Mouse (Mus musculus): ENCODE data around the gene 9430097D07Rik. TPM values are rescaled to one million over a fixed set of nuclear protein-coding genes. Genes with fewer than 3 reads are reported as not detected.

9430097D07Rik gene
- total RNA-seq, 2 experiments from 2014 or later: 0.80 to 0.94 TPM

DNA sequence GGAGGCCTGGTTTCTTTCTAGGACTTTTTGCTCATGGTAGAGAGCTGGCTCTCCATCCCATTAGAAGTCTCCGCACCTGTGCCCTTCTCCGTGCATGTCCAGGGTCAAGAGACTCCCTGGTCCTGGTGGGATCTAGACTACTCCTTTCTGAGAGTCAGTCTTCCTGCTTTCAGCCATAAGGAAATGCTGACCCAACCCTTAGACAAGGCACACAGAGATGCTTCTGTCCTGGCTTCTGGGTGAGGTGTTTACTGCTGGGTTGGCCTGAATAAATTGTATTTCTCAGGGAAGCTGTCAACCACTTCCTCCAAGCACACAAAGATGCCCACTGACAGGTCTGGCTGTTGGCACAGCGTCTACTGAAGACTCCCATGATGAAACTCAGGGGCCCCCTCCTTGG is 23.9 kb upstream of the 9430097D07Rik start, which contains the start of gene St6galnac6:
Gene St6galnac6, plus strand, starts transcription at position 301 of the 400 bp plus-strand sequence.
- DNase-seq (ENCODE audit: low spot score in 2 of 2): no peak
- intact Hi-C loops (cut with DNase I): no loop called here

DNA sequence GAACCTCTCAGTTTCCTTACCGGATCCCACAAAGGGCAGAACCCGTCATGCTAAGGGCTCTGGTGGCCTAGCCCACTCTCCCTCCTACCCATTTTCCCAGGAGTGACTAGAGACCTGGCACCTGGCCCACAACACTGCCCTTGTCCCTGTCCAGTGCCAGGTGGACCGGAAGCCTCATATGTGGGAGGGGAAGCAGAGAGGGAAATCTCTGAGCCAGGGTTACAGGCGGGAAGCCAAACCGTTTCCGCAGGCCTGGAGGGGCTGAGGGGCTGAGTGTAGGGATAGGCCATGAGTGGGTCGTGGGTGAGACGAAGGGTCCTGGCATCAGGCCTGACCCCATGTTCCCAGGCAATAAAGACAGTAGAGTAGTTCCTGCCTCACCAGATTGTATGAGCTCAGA is 23.0 kb upstream of the 9430097D07Rik start:
- no peak for DNase-seq (ENCODE audit: low spot score in 2 of 2)
- intact Hi-C loops (cut with DNase I): no loop called here

DNA sequence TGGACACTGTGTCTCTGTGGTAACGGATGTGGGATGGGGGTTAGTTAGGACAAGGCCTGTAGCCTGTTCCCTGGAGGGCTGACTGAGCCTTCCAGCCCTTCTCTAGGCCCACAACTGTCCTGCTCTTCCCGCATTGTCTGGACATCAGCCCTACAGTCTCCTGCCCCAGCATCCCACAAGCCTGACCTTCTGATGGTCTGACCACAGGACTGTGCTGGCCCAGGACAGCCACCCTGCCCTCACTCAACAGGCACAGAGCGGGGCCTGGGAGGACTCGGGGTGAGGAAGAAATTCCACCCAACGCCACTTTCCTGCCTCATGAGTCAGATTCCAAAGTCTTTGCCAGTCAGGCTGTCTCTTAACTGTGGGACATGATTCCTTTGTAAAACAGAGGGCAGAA is 22.2 kb upstream of the 9430097D07Rik start:
- DNase-seq (ENCODE audit: low spot score in 2 of 2): no peak
- intact Hi-C loops (cut with DNase I): no loop called here

DNA sequence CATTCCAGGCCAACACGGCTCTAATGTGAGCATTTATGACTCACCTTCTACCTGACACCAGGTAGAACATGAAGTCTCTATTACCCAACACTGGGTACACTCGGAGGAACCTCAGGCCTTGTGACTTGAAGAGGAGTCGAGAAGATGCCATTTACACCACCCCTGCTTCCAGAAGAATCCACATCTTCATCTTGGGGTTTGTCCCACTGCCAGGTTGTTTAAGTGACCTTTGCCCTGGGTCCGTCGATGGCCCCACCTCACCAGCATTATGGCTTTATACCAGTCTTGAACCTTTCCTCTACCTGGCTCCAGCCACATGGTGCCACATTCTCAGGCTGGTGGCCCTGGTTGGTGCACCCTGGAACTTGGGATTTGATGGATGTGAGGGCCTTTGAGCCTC is 21.8 kb upstream of the 9430097D07Rik start:
- no peak for DNase-seq (ENCODE audit: low spot score in 2 of 2)
- intact Hi-C loops (cut with DNase I): no loop called here

DNA sequence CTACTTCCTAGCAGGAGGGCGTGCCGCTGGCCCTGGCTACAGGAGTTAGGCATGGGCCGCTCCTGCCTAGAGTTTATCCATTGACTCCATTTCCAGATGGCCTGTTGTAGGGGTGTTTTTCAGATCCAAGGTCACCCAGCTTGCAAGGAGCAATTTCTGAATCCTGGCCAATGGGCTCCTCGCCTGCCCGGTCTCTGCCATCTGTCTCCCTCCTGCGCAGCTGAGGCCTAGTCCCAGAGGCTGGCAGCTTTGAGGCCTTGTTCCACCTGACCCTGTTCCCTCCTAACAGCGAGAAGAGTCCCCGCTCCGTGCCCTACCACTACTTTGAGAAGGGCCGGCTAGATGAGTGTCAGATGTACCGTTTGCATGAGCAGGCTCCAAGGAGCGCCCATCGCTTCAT is 21.2 kb upstream of the 9430097D07Rik start:
- intact Hi-C loops (cut with DNase I): no loop called here
- no peak for DNase-seq (ENCODE audit: low spot score in 2 of 2)

DNA sequence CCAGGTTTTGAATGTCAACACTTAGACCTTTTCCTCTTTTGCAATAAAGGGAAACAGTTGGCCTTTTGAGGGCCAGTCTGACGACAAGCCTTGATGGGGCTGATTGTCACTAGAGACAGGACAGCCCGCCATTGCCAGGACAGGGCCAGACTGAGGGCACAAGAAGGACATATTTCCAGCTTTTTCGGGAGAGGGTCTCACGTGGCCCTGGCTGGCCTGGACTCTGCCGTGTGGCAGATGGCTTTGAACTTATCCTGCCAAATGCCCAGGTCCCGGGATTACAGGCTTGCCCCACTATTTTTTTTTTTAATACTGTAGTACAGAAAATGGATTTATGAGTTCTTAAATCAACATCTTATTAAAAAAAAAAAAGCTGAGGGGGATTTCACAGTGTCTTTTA is 15.8 kb upstream of the 9430097D07Rik start:
- intact Hi-C loops (cut with DNase I): no loop called here
- DNase-seq (ENCODE audit: low spot score in 2 of 2): no peak

DNA sequence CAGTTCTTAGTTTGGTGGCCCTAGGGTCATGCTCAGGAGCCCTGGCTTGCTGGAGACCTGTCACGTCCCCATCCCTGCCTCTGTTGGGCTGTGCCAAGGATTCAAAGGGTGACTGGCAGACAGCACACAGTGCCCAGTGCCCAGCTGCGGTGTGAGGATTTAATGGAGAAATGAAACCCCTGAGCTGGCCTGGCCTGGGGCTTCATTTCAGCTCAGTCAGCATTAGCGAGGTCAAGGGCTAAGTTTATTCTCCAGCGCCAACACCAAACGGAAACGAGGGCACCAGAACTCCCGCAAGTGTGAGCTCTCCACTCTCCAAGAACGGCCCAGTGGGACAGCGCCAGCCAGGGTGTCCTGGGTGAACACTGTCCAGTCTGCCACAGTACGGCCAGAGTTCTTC is 14.7 kb upstream of the 9430097D07Rik start:
- no peak for DNase-seq (ENCODE audit: low spot score in 2 of 2)
- intact Hi-C loops (cut with DNase I): no loop called here

DNA sequence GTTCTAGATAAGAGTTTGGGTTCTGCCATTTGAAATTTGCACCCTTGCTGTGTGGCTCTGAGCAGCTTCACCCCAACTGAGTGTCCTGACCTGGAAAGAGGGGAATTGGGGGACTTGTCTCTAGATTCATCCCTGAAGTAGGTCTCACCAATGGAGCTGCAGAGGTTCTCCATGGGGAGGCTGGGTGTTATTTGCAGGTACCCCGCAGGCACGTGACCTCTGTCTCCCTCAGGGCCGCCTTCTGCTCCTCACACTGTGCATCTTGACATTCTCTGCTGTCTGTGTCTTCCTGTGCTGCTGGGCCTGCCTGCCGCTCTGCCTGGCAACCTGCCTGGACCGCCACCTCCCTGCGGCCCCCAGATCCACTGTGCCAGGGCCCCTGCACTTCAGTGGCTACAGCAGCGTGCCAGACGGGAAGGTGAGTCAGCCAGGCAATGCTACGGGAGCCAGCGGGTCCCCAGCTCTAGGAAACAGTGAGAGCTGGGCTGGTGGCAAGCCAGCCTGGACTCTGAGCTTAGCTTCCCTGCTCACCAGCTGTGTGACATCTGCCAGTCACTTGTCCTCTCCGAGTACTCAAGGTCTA is 13.8 kb upstream of the 9430097D07Rik start:
- DNase-seq (ENCODE audit: low spot score in 2 of 2): peak in 1 of 2 experiments; percentile 75
- intact Hi-C loops (cut with DNase I): no loop called here

DNA sequence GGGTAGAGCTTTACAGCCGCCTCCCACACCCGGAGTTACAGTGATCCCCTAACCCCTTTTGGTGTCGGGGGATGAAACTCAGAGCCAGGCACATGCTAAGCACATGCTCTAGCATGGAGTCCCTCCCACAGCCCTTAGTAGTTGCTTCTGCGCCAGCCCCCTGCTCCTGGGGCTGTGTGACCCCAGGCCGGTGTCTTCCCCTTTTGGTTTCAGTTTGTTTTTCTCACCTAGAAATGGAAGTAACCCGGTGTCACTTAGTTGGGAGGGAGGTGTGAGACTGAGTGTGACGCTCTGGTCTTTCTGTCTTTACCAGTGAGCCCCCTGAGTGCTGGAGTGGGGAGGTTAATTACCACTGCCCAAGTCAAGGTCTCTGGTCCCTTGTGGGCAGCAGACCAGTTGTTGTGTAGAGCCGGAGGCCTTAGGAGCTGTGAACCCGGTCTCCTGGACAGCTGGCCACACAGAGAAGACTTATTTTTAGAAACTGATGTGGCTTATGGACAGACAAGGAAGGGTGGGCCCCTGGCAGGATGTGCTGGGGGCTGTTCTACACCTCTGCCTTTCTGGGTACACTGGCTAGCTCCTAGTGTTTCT is 12.3 kb upstream of the 9430097D07Rik start:
- intact Hi-C loops (cut with DNase I): loop anchor here (2.0 kb wide), 1 partner anchor 19 kb away; no protein-coding TSS in a partner anchor
- DNase-seq (ENCODE audit: low spot score in 2 of 2): no peak

DNA sequence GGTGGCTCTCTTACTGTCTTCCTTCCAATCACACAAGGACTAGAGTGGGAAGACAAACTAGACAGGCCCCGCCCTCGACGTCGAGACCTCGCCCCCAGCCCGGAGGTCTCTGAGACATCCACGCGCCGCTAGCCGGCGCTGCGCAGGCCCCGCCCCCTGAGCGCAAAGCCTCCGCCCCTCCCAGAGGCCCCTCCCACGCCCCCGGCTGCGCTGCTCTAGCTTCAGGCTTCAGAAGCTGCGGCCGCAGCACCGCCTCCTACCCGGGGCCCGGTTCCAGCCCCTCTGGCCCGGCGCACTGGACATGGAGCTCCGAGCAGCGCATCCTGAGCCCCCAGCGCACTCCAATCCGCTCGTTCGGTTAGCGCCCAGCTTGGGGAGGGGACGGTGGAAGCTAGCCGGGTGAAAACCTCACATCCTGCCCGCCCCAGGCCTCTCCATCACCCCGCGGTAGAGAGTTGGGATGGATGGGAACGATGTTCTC is 11.4 kb upstream of the 9430097D07Rik start, which contains the start of gene St6galnac4:
Gene St6galnac4, plus strand, starts transcription at position 225 of the 481 bp plus-strand sequence.
- intact Hi-C loops (cut with DNase I): loop anchor here (2.0 kb wide), 1 partner anchor 20 kb away; no protein-coding TSS in a partner anchor

DNA sequence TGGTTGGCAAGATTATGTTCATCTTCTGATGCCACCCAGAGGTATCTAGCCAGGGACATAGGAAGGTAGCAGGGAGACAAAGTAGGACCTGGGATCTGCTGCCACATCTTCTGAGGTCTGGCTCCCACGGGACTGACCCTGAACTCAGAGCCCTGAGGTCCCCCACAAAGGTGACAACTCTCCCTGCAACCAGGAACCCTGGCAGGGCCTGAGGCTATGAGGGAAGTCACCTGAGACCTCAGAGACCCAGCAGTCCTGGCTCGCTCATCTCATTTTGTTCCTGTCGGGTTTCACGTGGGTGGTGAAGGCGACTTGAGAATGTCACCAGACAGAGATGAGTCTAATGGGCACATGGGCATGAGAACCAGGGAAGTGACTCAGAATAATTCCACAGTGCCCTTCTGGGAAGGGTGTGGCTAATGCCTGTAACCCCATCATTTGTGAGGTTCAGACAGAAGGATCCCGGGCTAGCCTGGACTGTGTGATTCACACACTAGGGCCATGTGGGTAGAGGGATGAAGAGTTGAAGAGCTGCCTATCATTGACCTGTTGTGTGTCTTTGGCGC is 9.7 kb upstream of the 9430097D07Rik start:
- intact Hi-C loops (cut with DNase I): no loop called here
- DNase-seq (ENCODE audit: low spot score in 2 of 2): no peak

More for the DNA sequence above, 11.4 kb upstream of the 9430097D07Rik start, which contains the start of gene St6galnac4:
- peak; percentile 87 to 94 for DNase-seq (ENCODE audit: low spot score in 2 of 2)

DNA sequence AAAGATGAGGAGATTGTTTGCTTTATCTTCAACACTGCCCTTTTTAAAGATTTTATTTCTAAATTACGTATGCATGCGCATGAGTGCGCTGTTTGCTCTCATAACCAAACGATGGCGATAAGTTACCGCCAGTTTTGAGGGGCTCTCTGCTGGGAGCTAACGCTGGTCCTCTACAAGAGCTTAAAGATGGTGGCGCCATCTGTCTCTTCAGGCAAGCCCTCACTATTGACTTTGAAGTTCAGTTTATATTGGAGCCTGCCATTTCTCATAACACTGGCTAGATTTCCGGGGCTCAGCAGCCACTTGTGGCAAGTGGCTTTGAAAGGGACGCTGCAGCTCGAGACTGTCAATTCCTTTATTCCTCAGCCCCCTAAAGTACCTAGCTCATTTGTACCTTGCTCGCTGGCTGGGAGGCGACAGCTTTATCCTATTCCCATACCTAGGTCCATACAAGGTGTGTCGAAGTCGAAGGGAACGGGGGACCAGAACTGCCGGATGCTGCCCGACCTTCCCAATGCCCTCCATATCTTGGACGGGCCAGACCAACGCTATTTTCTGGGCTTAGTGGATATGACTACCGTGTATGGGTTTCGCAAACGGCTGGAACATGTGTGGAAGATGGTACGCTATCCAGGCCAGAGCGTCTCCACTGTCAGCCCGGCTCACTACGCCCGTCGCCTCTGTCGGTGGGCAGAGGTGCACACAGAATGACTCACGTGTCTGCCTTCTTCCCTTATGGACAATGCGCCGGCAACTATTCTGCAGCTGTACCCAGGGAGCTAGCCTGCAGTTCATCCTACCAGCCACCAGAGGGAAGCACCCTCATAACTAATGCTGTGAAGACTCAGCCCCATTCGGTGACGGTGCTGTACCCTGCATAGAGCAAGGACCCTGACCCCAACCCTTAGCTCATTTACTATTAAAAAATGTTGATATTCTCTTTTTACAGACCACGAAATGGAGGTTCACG is 7.6 kb upstream of the 9430097D07Rik start:
- peak; percentile 89 to 96 for DNase-seq (ENCODE audit: low spot score in 2 of 2)
- intact Hi-C loops (cut with DNase I): loop anchor here (5.0 kb wide), 1 partner anchor 34 kb away; no protein-coding TSS in a partner anchor

DNA sequence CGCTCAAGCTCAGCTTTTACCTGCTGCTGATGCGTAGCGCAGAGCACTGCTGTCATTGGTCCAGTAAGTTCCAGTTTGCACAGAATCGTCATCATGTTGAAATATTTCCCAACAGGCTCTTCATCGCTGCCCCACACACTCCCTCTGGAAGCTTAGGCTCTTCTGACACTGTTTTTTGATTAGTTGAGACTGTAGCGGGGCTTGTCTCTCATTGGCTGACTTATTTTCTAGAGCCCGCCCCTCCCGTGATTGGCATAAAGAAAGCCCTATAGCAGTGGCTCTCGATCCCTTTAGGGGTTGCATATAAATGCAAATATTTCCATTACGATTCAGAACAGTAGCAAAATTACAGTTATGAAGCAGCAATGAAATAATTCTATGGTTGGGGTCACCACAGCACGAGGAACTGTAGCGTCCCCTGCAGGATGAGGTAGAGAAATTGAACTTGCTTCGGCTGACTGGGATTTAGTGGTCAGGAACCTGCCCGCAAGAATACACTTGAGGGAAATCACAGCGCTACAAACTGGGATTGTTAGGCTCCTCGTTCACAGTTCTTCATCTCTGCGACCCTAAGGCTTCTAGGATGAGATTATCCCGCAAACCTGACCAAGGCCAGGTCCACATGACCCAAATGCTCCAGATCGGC is 6.1 kb upstream of the 9430097D07Rik start:
- DNase-seq (ENCODE audit: low spot score in 2 of 2): peak; percentile 79 to 91
- intact Hi-C loops (cut with DNase I): loop anchor here (5.0 kb wide), 1 partner anchor 36 kb away; no protein-coding TSS in a partner anchor

DNA sequence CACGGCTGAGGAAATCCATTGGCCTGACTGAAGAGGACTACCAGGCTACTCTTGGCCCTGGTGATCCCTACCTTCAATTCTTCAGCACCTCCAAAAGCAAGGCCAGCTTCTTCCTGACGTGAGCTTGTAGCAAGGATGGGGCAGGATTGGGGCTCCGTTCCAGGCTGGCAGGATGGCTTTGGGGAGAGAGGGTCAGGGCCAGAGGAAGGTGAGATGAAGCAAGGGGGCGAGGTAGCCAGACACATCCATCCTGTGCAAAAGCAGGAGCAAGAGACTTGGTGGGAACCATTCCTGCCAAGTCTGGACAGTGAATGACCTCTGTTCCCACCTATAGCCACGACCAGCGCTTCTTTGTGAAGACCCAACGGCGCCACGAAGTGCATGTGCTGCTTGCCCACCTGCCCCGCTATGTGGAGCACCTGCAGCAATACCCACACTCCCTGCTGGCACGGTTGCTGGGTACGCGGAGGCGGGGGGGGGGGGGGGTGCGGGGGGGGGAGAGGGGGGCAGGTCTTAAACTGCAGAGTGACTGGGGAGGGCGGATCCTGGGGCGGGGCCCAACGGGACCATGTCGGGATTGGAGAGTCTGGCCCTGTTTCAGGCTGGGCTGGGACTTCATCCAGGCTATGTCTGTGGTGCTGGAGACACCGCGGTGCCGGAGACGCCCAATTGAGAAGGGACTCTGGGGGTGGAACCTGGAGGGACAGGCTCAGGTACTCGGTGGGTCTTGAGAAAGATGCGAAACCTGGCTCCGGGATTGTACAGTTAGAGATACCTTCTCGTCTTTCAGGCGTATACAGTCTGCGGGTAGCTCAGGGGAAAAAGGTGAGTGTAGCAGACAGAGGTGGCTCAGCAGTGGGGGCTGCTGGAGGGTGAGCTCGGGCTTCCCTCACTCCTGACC is 2.9 kb upstream of the 9430097D07Rik start:
- intact Hi-C loops (cut with DNase I): no loop called here
- DNase-seq (ENCODE audit: low spot score in 2 of 2): peak in 1 of 2 experiments; percentile 58

DNA sequence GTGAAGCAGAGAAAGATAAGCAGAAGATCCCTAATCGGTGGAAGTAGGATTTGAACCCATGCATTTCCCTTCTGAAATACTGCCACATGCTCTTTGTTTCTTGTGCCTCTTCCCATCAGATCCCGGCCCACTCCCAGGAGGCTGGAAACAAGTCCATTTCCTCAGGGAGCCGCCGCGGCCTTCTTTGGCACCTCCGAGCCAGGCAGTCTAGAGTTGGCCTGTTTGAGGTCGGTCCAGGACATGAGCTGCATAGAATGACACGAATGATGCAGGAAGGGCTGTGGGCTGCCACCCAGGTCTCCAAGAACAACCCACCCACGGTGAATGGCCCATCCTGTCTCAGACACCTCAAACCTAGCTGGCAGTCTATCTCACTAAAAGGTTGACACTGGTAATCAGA is 1.0 kb upstream of the 9430097D07Rik start:
- intact Hi-C loops (cut with DNase I): no loop called here
- no peak for DNase-seq (ENCODE audit: low spot score in 2 of 2)

DNA sequence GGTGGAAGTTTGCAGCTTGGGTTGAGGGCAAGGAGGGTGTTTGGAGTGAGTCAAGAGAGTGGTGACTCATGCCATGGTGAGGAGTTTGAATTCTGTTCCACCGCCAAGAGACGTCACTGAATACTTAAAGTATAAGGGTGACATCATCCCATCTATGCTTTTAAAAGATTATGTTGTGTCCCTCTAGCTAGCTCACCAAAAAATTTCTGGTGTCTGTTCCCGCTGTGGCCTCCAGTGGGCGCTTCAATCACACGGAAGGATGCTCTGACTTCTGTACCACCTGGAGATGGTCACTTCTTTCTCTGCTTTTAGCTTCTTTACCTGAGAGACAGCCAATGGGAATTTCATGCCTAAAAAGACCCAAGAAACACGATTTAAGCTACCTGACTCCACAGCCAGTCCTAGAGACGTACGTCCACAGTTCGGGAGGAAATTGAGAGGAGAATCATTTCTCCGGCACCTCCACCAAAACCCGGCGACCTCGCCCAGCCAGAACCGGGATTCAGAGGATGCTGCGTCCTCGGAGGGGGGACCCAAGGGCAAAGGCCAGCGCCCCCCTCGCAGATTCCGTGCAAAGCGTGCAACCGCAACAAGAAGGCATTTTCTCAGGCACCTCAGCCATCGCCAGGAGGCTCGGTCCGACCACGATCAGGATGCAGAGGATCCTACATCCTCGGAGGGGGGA is 441 bp downstream of the 9430097D07Rik start:
- peak; percentile 73 to 94 for DNase-seq (ENCODE audit: low spot score in 2 of 2)
- intact Hi-C loops (cut with DNase I): loop anchor here (2.0 kb wide), 1 partner anchor 114 kb away; no protein-coding TSS in a partner anchor

DNA sequence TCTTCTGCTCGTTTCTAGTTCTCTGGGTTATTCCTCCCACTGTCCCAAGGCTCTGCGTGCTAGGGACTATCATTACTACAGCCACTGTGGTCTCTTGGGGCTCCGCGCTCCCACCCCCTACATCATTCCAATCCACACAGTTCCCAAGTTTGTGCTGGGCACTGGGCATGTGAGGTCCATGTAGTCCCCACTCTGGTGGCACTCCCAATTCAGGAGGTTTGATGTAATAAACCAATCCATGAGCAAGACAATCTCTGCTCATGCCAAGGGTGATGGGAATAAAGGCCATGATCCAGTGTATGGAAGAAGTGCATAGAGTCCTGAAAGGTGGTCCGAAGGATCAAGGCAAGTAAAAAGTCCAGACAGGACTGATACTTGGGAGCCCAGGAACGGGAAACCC is 987 bp downstream of the 9430097D07Rik start, which contains the start of gene Pip5kl1:
Gene Pip5kl1, plus strand, starts transcription at position 301 of the 400 bp plus-strand sequence.
- intact Hi-C loops (cut with DNase I): loop anchor here (2.0 kb wide), 1 partner anchor 114 kb away; no protein-coding TSS in a partner anchor
- no peak for DNase-seq (ENCODE audit: low spot score in 2 of 2)
